Mouse (Mus musculus): ENCODE data around the gene Olfr178. TPM values are rescaled to one million over a fixed set of nuclear protein-coding genes. Genes with fewer than 3 reads are reported as not detected.

Olfr178 gene
- polyA plus RNA-seq (2015; fragmentation: Illumina TruSeq; extraction: RNeasy Lipid Tissue Mini Kit (QIAGEN cat#74804); ENCODE audit: insufficient read depth, low read depth, low replicate concordance) = not detected

DNA sequence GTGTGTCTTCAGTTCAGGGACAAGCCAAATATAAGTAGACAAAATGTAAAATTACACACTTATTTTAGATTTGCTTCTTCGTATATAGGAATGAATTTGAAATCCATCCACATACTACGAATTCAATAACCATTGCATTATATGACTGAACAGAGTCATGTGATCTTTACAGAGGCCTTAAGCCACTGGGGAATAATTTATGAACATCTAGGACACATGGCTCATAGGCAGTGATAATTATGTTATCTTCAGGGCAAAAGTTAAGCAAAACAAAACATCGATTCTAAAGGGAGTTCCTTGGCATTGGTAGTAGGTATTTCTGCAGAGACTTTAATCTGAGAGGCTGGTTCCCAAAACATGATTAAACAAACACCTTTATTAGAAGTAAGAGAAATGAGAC is at the start of gene Olfr178:
Olfr178 (minus strand) TSS at position 101 of the 400 bp plus-strand sequence.

GRCm38 (mm10) chr16:58929292-58929691 is 37.4 kb upstream of the Olfr178 start, which contains the start of gene Olfr180:
Gene Olfr180, minus strand, starts transcription at chr16:58929392.

GRCm38 (mm10) chr16:58928655-58929054 is 36.8 kb upstream of the Olfr178 start, which contains the start of gene Olfr181:
Gene Olfr181, minus strand, starts transcription at chr16:58928755.

DNA sequence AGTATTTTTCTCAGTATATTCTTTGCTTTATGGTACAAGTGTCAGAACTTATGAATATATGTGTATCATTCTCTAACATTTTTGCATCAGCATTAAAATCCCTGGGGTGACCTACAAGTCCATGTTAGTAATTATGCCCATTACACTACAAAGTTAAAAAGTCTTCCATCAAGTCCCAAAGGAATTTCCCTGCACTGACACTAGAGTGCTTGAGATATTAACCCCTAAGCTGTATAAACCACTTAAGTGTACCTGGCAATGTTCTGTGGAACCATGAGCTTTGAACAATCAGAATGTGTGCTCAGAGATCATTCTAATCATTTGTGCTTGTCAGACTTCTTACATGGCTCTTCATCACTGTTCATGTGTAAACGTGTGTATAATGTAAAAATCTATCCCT is 17.2 kb downstream of the Olfr178 start, which contains the start of gene Olfr177:
Olfr177 (minus strand) TSS at position 101 of the 400 bp plus-strand sequence.

Other genes with a start within 250 kb of the Olfr178 start
- 4.4 TPM for gene Cpox, start 221.8 kb downstream of the Olfr178 start, polyA plus RNA-seq (2015; fragmentation: Illumina TruSeq; extraction: RNeasy Lipid Tissue Mini Kit (QIAGEN cat#74804); ENCODE audit: insufficient read depth, low read depth, low replicate concordance)
- gene Gpr15, start 173.0 kb downstream of the Olfr178 start, polyA plus RNA-seq (2015; fragmentation: Illumina TruSeq; extraction: RNeasy Lipid Tissue Mini Kit (QIAGEN cat#74804); ENCODE audit: insufficient read depth, low read depth, low replicate concordance) = not detected
- gene Cldnd1, start 164.2 kb downstream of the Olfr178 start, polyA plus RNA-seq (2015; fragmentation: Illumina TruSeq; extraction: RNeasy Lipid Tissue Mini Kit (QIAGEN cat#74804); ENCODE audit: insufficient read depth, low read depth, low replicate concordance) = 11.4 TPM
- not detected for gene Olfr172, start 128.9 kb downstream of the Olfr178 start, polyA plus RNA-seq (2015; fragmentation: Illumina TruSeq; extraction: RNeasy Lipid Tissue Mini Kit (QIAGEN cat#74804); ENCODE audit: insufficient read depth, low read depth, low replicate concordance)
- gene Olfr173, start 91.8 kb downstream of the Olfr178 start, polyA plus RNA-seq (2015; fragmentation: Illumina TruSeq; extraction: RNeasy Lipid Tissue Mini Kit (QIAGEN cat#74804); ENCODE audit: insufficient read depth, low read depth, low replicate concordance) = not detected
- not detected for gene Olfr175-ps1, start 65.3 kb downstream of the Olfr178 start, polyA plus RNA-seq (2015; fragmentation: Illumina TruSeq; extraction: RNeasy Lipid Tissue Mini Kit (QIAGEN cat#74804); ENCODE audit: insufficient read depth, low read depth, low replicate concordance)
- not detected for gene Olfr177, start 17.3 kb downstream of the Olfr178 start, polyA plus RNA-seq (2015; fragmentation: Illumina TruSeq; extraction: RNeasy Lipid Tissue Mini Kit (QIAGEN cat#74804); ENCODE audit: insufficient read depth, low read depth, low replicate concordance)
- gene Olfr181, start 36.7 kb upstream of the Olfr178 start, polyA plus RNA-seq (2015; fragmentation: Illumina TruSeq; extraction: RNeasy Lipid Tissue Mini Kit (QIAGEN cat#74804); ENCODE audit: insufficient read depth, low read depth, low replicate concordance) = not detected
- not detected for gene Olfr180, start 37.3 kb upstream of the Olfr178 start, polyA plus RNA-seq (2015; fragmentation: Illumina TruSeq; extraction: RNeasy Lipid Tissue Mini Kit (QIAGEN cat#74804); ENCODE audit: insufficient read depth, low read depth, low replicate concordance)
- not detected for gene Olfr183, start 103.3 kb upstream of the Olfr178 start, polyA plus RNA-seq (2015; fragmentation: Illumina TruSeq; extraction: RNeasy Lipid Tissue Mini Kit (QIAGEN cat#74804); ENCODE audit: insufficient read depth, low read depth, low replicate concordance)
- not detected for gene Olfr186, start 138.2 kb upstream of the Olfr178 start, polyA plus RNA-seq (2015; fragmentation: Illumina TruSeq; extraction: RNeasy Lipid Tissue Mini Kit (QIAGEN cat#74804); ENCODE audit: insufficient read depth, low read depth, low replicate concordance)
- not detected for gene Olfr187, start 147.7 kb upstream of the Olfr178 start, polyA plus RNA-seq (2015; fragmentation: Illumina TruSeq; extraction: RNeasy Lipid Tissue Mini Kit (QIAGEN cat#74804); ENCODE audit: insufficient read depth, low read depth, low replicate concordance)
- gene Olfr190, start 185.9 kb upstream of the Olfr178 start, polyA plus RNA-seq (2015; fragmentation: Illumina TruSeq; extraction: RNeasy Lipid Tissue Mini Kit (QIAGEN cat#74804); ENCODE audit: insufficient read depth, low read depth, low replicate concordance) = not detected
- not detected for gene Olfr191, start 197.8 kb upstream of the Olfr178 start, polyA plus RNA-seq (2015; fragmentation: Illumina TruSeq; extraction: RNeasy Lipid Tissue Mini Kit (QIAGEN cat#74804); ENCODE audit: insufficient read depth, low read depth, low replicate concordance)
- gene Olfr193, start 219.8 kb upstream of the Olfr178 start, polyA plus RNA-seq (2015; fragmentation: Illumina TruSeq; extraction: RNeasy Lipid Tissue Mini Kit (QIAGEN cat#74804); ENCODE audit: insufficient read depth, low read depth, low replicate concordance) = not detected
- not detected for gene Olfr194, start 229.0 kb upstream of the Olfr178 start, polyA plus RNA-seq (2015; fragmentation: Illumina TruSeq; extraction: RNeasy Lipid Tissue Mini Kit (QIAGEN cat#74804); ENCODE audit: insufficient read depth, low read depth, low replicate concordance)

Measured in pancreas, adult 10 weeks (tissue).